Mouse (Mus musculus): ENCODE data around the gene Pou5f1.
"Not testable (repeated sequence)": the region's sequence is repeated elsewhere in the genome, so short reads cannot be mapped to it uniquely, and the experiment has no call there.

Pou5f1 gene

GRCm38 (mm10) chr17:35505776-35506175 lies at the start of gene Pou5f1:
Gene Pou5f1 (plus strand): TSS chr17:35506018.
- no peak for DNase-seq (ENCODE audit: low read depth, low spot score)

- DNase-seq (ENCODE audit: low read depth, low spot score): not testable (repeated sequence)
These were observed 47.6 kb upstream of the Pou5f1 start for GRCm38 (mm10) chr17:35458247-35458646.

GRCm38 (mm10) chr17:35460513-35461341 lies 45.1 kb upstream of the Pou5f1 start:
- not testable (repeated sequence) for DNase-seq (ENCODE audit: low read depth, low spot score)

- peak; percentile 26 for DNase-seq (ENCODE audit: low read depth, low spot score)
These were observed 40.2 kb upstream of the Pou5f1 start for GRCm38 (mm10) chr17:35465651-35466050.

GRCm38 (mm10) chr17:35468936-35469335 lies 36.9 kb upstream of the Pou5f1 start:
- DNase-seq (ENCODE audit: low read depth, low spot score): not testable (repeated sequence)

GRCm38 (mm10) chr17:35469842-35470751 lies 35.7 kb upstream of the Pou5f1 start, which contains the start of gene H2-Q10:
Gene H2-Q10 (plus strand): TSS chr17:35470089.
- DNase-seq (ENCODE audit: low read depth, low spot score): no peak

- DNase-seq (ENCODE audit: low read depth, low spot score): peak; percentile 71
These were observed 21.8 kb upstream of the Pou5f1 start for GRCm38 (mm10) chr17:35484066-35484465.

GRCm38 (mm10) chr17:35485702-35486101 lies 20.1 kb upstream of the Pou5f1 start:
- no peak for DNase-seq (ENCODE audit: low read depth, low spot score)

- no peak for DNase-seq (ENCODE audit: low read depth, low spot score)
These were observed 19.1 kb upstream of the Pou5f1 start for GRCm38 (mm10) chr17:35486726-35487125.

- no peak for DNase-seq (ENCODE audit: low read depth, low spot score)
These were observed 17.8 kb upstream of the Pou5f1 start for GRCm38 (mm10) chr17:35488041-35488440.

- DNase-seq (ENCODE audit: low read depth, low spot score): no peak
These were observed 15.5 kb upstream of the Pou5f1 start for GRCm38 (mm10) chr17:35490320-35490719.

GRCm38 (mm10) chr17:35497124-35497523 lies 8.7 kb upstream of the Pou5f1 start:
- DNase-seq (ENCODE audit: low read depth, low spot score): no peak

- no peak for DNase-seq (ENCODE audit: low read depth, low spot score)
These were observed 3.6 kb upstream of the Pou5f1 start for GRCm38 (mm10) chr17:35502226-35502625.

GRCm38 (mm10) chr17:35502762-35503161 lies 3.1 kb upstream of the Pou5f1 start:
- no peak for DNase-seq (ENCODE audit: low read depth, low spot score)

- no peak for DNase-seq (ENCODE audit: low read depth, low spot score)
These were observed 2.0 kb upstream of the Pou5f1 start for GRCm38 (mm10) chr17:35503849-35504248.

GRCm38 (mm10) chr17:35504628-35505481 lies 963 bp upstream of the Pou5f1 start:
- DNase-seq (ENCODE audit: low read depth, low spot score): no peak

GRCm38 (mm10) chr17:35506881-35507280 lies 1.1 kb downstream of the Pou5f1 start:
- DNase-seq (ENCODE audit: low read depth, low spot score): no peak

GRCm38 (mm10) chr17:35507556-35508260 lies 1.9 kb downstream of the Pou5f1 start:
- DNase-seq (ENCODE audit: low read depth, low spot score): no peak

GRCm38 (mm10) chr17:35508279-35508678 lies 2.5 kb downstream of the Pou5f1 start:
- DNase-seq (ENCODE audit: low read depth, low spot score): not testable (repeated sequence)

- peak; percentile 73 for DNase-seq (ENCODE audit: low read depth, low spot score)
These were observed 3.5 kb downstream of the Pou5f1 start for GRCm38 (mm10) chr17:35509284-35509683.
